Mouse (Mus musculus): ENCODE measurements at regions not wholly inside any gene's neighbourhood (a gene's known extent, or its start where the extent isn't known, plus 50 kb on each side); places are given as distances from the start of the nearest gene placed in this dataset.

- no peak for TF ChIP-seq TCF12 (IDR thresholded peaks at IDR 0.05; ENCODE audit: low read depth, low read length)
- TF ChIP-seq POLR2AphosphoS2 (IDR thresholded peaks at IDR 0.05; ENCODE audit: low read length), result no peak
- TF ChIP-seq POLR2A (IDR thresholded peaks at IDR 0.05; ENCODE audit: control insufficient read depth in 1 of 2, insufficient read depth in 1 of 2, low read depth in 1 of 2, low read length in 2 of 2, poor library complexity in 1 of 2), result no peak
- TF ChIP-seq E2F4 (IDR thresholded peaks at IDR 0.05; ENCODE audit: borderline replicate concordance, low read depth, low read length), result no peak
Measured at GRCm38 (mm10) chr1:184169034-184169783, 135.1 kb upstream of the 1700056E22Rik start.

Data from MEL (cell line).